In genomic region chr7:27490227-27490542, GRCm38 (mm10) we compare ENCODE assay signal across 8 mouse cellular contexts. TPM values are rescaled to one million over a fixed set of nuclear protein-coding genes. Genes with fewer than 3 reads are reported as not detected.
DNase-seq lines count a peak whose midpoint lies in the region; ATAC-seq and TF ChIP-seq lines count a peak whose summit lies in the region.

No protein-coding gene starts in this region.

- peak overlapping the region; percentile 63 for H3K9ac ChIP-seq in limb, embryonic 13.5 days

- ATAC-seq in megakaryocyte, adult 5-6 weeks (ENCODE audit: poor library complexity, severe bottlenecking) = no peak
- no peak for ATAC-seq in limb, embryonic 13.5 days (ENCODE audit: low FRiP score, low read depth)

- H3K27ac ChIP-seq in cerebellum, adult 2 months (ENCODE audit: insufficient read depth, low read length) = peak overlapping the region; percentile 91
- peak overlapping the region; percentile 89 for H3K27ac ChIP-seq in limb, embryonic 13.5 days
- H3K27ac ChIP-seq in small intestine, adult 2 months (ENCODE audit: insufficient read depth, low read depth, low read length) = peak overlapping the region; percentile 86

- H3K4me1 ChIP-seq in cerebellum, adult 2 months (ENCODE audit: control insufficient read depth, insufficient read depth, low read length) = peaks cover 26% of the 10 kb centered on the region
- peaks cover 65% of the 10 kb centered on the region for H3K4me1 ChIP-seq in megakaryocyte, embryonic 14.5 days
- peaks cover 32% of the 10 kb centered on the region for H3K4me1 ChIP-seq in limb, embryonic 13.5 days
- H3K4me1 ChIP-seq in small intestine, adult 2 months (ENCODE audit: control insufficient read depth, insufficient read depth, insufficient read length, low read length) = peaks cover 31% of the 10 kb centered on the region

- H3K36me3 ChIP-seq in megakaryocyte, embryonic 14.5 days (replicated peaks; ENCODE audit: low read length) = peaks cover 22% of the 10 kb centered on the region
- H3K36me3 ChIP-seq in limb, embryonic 13.5 days = peaks cover 9% of the 10 kb centered on the region
- peaks cover 12% of the 10 kb centered on the region for H3K36me3 ChIP-seq in small intestine, adult 2 months (ENCODE audit: control insufficient read depth, insufficient read depth, low read length)

- H3K4me3 ChIP-seq in cerebellum, adult 2 months (replicated peaks; ENCODE audit: insufficient read depth, low read depth, low read length) = peak overlapping the region; percentile 67
- H3K4me3 ChIP-seq in megakaryocyte, embryonic 14.5 days (replicated peaks) = peak overlapping the region; percentile 95
- H3K4me3 ChIP-seq in limb, embryonic 13.5 days = peak overlapping the region; percentile 41
- peak overlapping the region; percentile 62 for H3K4me3 ChIP-seq in small intestine, adult 2 months (ENCODE audit: low read depth, low read length)

- peak overlapping the region; percentile 67 for H3K4me2 ChIP-seq in limb, embryonic 13.5 days (replicated peaks)

- WGBS in cerebellum, adult 2 months = 19% methylated on average over 4 of the region's 4 CpGs
- WGBS in limb, embryonic 13.5 days = 25% methylated on average over 4 of the region's 4 CpGs
- WGBS in small intestine, adult 2 months = 18% methylated on average over 4 of the region's 4 CpGs

- TF ChIP-seq POLR2A in cerebellum, adult 2 months (IDR thresholded peaks at IDR 0.05; ENCODE audit: borderline replicate concordance, insufficient read depth, low read length) = no peak
- no peak for TF ChIP-seq POLR2A in small intestine, adult 2 months (IDR thresholded peaks at IDR 0.05; ENCODE audit: low read depth, low read length)

- no peaks in the 10 kb centered on the region for H3K27me3 ChIP-seq in cerebellum, adult 2 months (ENCODE audit: control insufficient read depth, insufficient read depth, low read length)
- H3K27me3 ChIP-seq in megakaryocyte, embryonic 14.5 days (replicated peaks) = no peaks in the 10 kb centered on the region
- no peaks in the 10 kb centered on the region for H3K27me3 ChIP-seq in limb, embryonic 13.5 days
- no peaks in the 10 kb centered on the region for H3K27me3 ChIP-seq in small intestine, adult 2 months (ENCODE audit: control insufficient read depth, insufficient read depth, low read length)

- no peaks in the 10 kb centered on the region for H3K9me3 ChIP-seq in megakaryocyte, embryonic 14.5 days
- no peaks in the 10 kb centered on the region for H3K9me3 ChIP-seq in limb, embryonic 13.5 days

- DNase-seq in cerebellum, adult 2 months = no peak
- no peak for DNase-seq in cerebellum, postnatal 36 days
- no peak for DNase-seq in frontal cortex, postnatal 25 days (ENCODE audit: low spot score in 2 of 2)
- DNase-seq in thymus, postnatal 36 days = no peak

- no peak for TF ChIP-seq CTCF in cerebellum, adult 2 months (IDR thresholded peaks at IDR 0.05; ENCODE audit: borderline replicate concordance, insufficient read depth, low read depth, low read length)
- no peak for TF ChIP-seq CTCF in small intestine, adult 2 months (IDR thresholded peaks at IDR 0.05; ENCODE audit: extremely low read depth, insufficient read length, insufficient replicate concordance, low read depth, low read length)

RNA-seq across cellular contexts. Expression of gene Sertad1, which starts 3.5 kb away (rescaled TPM):
- 17.4 and 17.9 TPM in 2 replicates for polyA plus RNA-seq in cerebellum, adult 2 months (2012; rRNA removed)
- polyA plus RNA-seq in megakaryocyte, embryonic 14.5 days (2012; ENCODE audit: insufficient read depth, low replicate concordance) = 159 and 273 TPM in 2 replicates
- 17.4 and 18.9 TPM in 2 replicates for total RNA-seq in megakaryocyte, adult 5-6 weeks (2015)
- total RNA-seq in megakaryocyte, adult 5-6 weeks (2017) = 11.2 and 19.7 TPM in 2 replicates
- 37.8 and 39.2 TPM in 2 replicates for polyA plus RNA-seq in limb, embryonic 13.5 days (2015; fragmentation: Nextera tagmentation; extraction: Ambion mirVana)
- polyA plus RNA-seq in small intestine, adult 2 months (2012; rRNA removed) = 47.2 and 156 TPM in 2 replicates

RNA-seq across cellular contexts. Expression of gene Prx, which starts 8.9 kb away (rescaled TPM):
- 0.34 and 0.43 TPM in 2 replicates for polyA plus RNA-seq in cerebellum, adult 2 months (2012; rRNA removed)
- polyA plus RNA-seq in megakaryocyte, embryonic 14.5 days (2012; ENCODE audit: insufficient read depth, low replicate concordance) = 1.7 and 1.8 TPM in 2 replicates
- total RNA-seq in megakaryocyte, adult 5-6 weeks (2015) = 0.05 and 0.16 TPM in 2 replicates
- 0.22 TPM in 1 of 2 replicates, not detected in the other for total RNA-seq in megakaryocyte, adult 5-6 weeks (2017)
- polyA plus RNA-seq in limb, embryonic 13.5 days (2015; fragmentation: Nextera tagmentation; extraction: Ambion mirVana) = 5.2 TPM in 2 replicates
- polyA plus RNA-seq in small intestine, adult 2 months (2012; rRNA removed) = 0.37 and 0.68 TPM in 2 replicates

RNA-seq across cellular contexts. Expression of gene Sertad3, which starts 16.6 kb away (rescaled TPM):
- 8.1 and 8.9 TPM in 2 replicates for polyA plus RNA-seq in cerebellum, adult 2 months (2012; rRNA removed)
- polyA plus RNA-seq in megakaryocyte, embryonic 14.5 days (2012; ENCODE audit: insufficient read depth, low replicate concordance) = 28.2 and 88.9 TPM in 2 replicates
- total RNA-seq in megakaryocyte, adult 5-6 weeks (2015) = 5.8 and 7.8 TPM in 2 replicates
- total RNA-seq in megakaryocyte, adult 5-6 weeks (2017) = 11.1 and 11.6 TPM in 2 replicates
- 33.6 and 36.3 TPM in 2 replicates for polyA plus RNA-seq in limb, embryonic 13.5 days (2015; fragmentation: Nextera tagmentation; extraction: Ambion mirVana)
- polyA plus RNA-seq in small intestine, adult 2 months (2012; rRNA removed) = 5.3 and 12.8 TPM in 2 replicates

RNA-seq across cellular contexts. Expression of gene Hipk4, which starts 32.9 kb away (rescaled TPM):
- polyA plus RNA-seq in cerebellum, adult 2 months (2012; rRNA removed) = 0.20 and 0.21 TPM in 2 replicates
- polyA plus RNA-seq in megakaryocyte, embryonic 14.5 days (2012; ENCODE audit: insufficient read depth, low replicate concordance) = 1.6 and 2.1 TPM in 2 replicates
- total RNA-seq in megakaryocyte, adult 5-6 weeks (2015) = not detected in 2 replicates
- total RNA-seq in megakaryocyte, adult 5-6 weeks (2017) = not detected in 2 replicates
- polyA plus RNA-seq in limb, embryonic 13.5 days (2015; fragmentation: Nextera tagmentation; extraction: Ambion mirVana) = 0.87 and 1.4 TPM in 2 replicates
- 0.43 and 0.72 TPM in 2 replicates for polyA plus RNA-seq in small intestine, adult 2 months (2012; rRNA removed)

RNA-seq across cellular contexts. Expression of gene Blvrb, which starts 42.4 kb away (rescaled TPM):
- polyA plus RNA-seq in cerebellum, adult 2 months (2012; rRNA removed) = 24.2 and 25.2 TPM in 2 replicates
- polyA plus RNA-seq in megakaryocyte, embryonic 14.5 days (2012; ENCODE audit: insufficient read depth, low replicate concordance) = 330 and 332 TPM in 2 replicates
- total RNA-seq in megakaryocyte, adult 5-6 weeks (2015) = 35.3 and 42.0 TPM in 2 replicates
- total RNA-seq in megakaryocyte, adult 5-6 weeks (2017) = 15.5 and 16.2 TPM in 2 replicates
- polyA plus RNA-seq in limb, embryonic 13.5 days (2015; fragmentation: Nextera tagmentation; extraction: Ambion mirVana) = 38.9 and 46.3 TPM in 2 replicates
- 79.1 and 142 TPM in 2 replicates for polyA plus RNA-seq in small intestine, adult 2 months (2012; rRNA removed)

Comparison
In these comparisons a context has a peak if more than half of its experiments do, and no peak if none do; other contexts are left out.
1. H3K4me3 ChIP-seq: peak in every context shown above with its lines; median percentile 95 in megakaryocyte, embryonic 14.5 days; 67 in cerebellum, adult 2 months; 62 in small intestine, adult 2 months; 41 in limb, embryonic 13.5 days.